Mouse (Mus musculus): ENCODE results near the gene Prr5l.

Gene Prr5l

GRCm38 (mm10) chr2:101818986-101819764 lies 63.7 kb downstream of the Prr5l start:
- DNase-seq = no peak

DNA sequence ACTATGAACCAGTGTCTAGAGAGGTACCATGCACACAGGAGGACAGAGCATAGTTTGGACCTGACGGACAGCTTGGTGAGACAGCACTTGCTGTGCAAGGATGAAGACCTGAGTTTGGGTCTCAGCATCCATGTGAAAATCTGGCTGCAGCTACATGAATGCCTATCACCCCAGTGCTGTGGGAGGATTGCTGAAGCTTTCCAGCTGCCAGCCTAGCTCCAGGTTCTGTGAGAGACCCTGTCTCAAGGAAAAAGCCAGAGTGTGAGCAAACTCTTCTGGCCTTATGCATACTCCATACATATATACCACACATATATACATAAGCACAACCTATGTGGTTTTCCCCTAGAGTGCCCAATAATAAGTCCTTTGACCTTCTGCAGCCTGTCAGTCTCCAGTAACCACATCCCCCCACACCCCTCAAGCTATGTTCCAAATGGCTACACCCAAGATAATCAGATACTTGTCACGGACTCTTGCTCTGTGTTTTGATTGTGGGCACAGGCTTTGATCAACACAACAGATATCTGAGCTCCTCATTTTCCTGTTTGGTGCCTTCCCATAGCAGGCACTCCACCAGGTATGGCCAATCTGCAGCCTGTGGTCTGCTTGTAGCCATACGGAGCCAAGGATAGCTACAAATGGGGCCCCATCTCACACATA lies 66.0 kb downstream of the Prr5l start:
- no peak for DNase-seq

DNA sequence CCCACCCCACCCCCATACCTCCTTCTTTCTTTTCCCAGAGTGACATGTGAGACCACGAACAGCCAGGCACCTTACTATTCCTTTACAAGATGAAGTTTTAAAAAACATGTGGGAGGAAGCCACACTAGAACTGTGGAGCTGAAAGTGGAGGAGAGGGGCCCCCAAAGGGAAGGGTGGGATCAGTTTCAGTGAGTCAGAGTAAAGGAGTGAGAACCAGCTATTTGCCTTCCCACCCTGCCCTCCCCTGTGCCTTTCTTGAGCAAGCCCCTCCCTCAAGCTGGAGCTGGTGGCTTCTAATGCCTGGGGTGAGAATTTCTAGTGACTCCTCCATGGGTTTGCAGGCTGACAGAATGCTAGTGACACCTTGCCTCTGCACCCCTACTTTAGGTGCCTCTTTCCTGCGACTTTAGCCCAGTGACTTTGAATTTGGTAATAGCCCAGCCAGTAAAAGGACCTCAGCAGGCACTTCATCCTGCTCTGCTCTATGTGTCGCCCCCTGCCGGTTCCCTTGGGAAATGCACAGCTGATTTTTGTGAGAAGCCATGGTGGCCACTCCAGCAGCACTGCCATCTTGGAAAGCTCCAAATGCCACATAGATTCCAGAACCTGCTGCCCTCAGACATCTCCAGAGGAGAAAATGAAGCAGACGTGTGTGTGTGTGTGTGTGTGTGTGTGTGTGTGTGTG lies 67.4 kb downstream of the Prr5l start:
- DNase-seq = no peak

GRCm38 (mm10) chr2:101814272-101814625 lies 68.6 kb downstream of the Prr5l start:
- DNase-seq = no peak

GRCm38 (mm10) chr2:101813581-101814271 lies 69.1 kb downstream of the Prr5l start:
- DNase-seq = peak; percentile 29

DNA sequence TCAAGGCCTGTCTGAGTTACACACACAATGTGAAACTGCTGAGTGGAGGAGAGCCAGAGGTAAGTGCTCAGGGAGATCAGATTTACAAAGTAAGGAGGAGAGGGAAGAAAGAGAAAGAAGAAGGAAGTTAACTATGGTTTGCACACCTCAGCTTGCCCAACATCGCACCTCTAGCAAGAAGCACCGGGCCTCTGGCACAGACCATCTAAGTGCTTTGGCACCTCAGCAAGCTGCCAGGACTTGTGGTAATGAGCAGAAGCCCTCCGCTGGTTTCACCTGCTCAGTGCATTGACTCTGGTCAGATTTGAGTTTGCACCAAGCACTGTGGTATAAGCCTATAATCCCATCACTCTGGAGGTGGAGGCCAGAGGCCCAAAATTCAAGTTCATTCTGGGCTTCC lies 70.9 kb downstream of the Prr5l start:
- no peak for DNase-seq

GRCm38 (mm10) chr2:101810774-101811173 lies 72.1 kb downstream of the Prr5l start:
- no peak for DNase-seq

GRCm38 (mm10) chr2:101809640-101810305 lies 73.1 kb downstream of the Prr5l start:
- no peak for DNase-seq

- no peak for DNase-seq
Measured at GRCm38 (mm10) chr2:101807756-101808155, 75.1 kb downstream of the Prr5l start.

GRCm38 (mm10) chr2:101802240-101802639 lies 80.6 kb downstream of the Prr5l start:
- no peak for DNase-seq

GRCm38 (mm10) chr2:101797901-101798250 lies 85.0 kb downstream of the Prr5l start:
- DNase-seq = no peak

- peak; percentile 59 for DNase-seq
Measured at GRCm38 (mm10) chr2:101797166-101797900, 85.5 kb downstream of the Prr5l start.

DNA sequence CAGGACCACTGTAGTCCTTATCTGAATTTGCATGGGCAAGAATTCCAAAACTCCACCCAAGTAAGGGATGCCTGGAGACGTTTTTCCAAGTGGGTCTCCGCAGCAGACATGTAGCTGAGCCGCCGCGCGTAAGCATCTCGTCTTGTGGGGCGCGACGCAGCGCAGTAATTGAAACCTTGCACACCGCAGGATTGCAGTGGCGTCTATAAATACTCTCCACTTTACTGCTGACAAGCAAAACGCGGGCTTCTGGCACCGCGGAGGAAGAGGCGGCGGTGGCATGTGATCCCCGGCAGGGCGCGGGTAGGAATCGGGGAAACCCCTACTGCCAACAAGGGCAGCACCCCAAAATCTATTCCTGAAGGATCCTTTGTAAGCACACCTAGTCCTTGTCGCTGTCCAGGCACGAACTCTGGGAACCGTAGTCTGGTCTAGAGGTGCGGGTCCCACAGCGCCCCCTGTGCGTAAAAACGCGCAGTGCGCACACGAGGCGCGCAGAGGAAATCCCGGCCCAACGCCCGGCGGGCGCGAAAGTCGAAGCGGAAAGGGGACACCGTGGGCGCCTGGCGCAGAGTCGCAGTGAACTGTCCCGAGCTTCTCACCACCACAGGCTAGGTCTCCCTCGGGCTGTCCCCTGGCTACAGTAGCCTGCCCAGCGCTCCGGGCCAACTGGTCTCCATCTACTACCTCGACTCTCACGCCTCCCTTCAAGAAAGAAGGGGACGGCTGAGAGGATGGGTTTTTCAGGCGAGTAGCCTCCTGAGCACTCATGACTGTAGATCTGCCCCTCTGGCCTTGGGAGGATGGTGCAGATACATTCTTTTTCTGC lies 86.3 kb downstream of the Prr5l start:
- peak; percentile 90 for DNase-seq

DNA sequence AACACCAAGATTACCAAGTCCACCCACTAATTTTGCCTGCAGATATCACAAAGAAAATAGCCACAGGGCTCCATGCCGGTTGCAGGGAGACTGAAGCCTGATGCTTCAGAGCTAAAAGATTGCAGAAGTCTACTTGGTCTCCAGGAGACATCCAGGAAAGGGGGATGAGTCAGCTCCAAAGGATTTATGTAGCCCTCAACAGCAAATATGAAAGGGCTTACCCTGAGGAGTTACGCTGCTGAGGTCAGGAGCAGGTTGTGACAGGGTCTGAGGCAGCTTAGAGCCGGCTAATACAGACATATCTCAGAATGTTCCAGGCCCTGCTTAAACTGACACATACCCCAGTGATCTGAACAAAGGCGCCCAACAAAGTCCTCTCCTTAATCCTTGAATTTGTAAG lies 90.7 kb downstream of the Prr5l start:
- DNase-seq = no peak

DNA sequence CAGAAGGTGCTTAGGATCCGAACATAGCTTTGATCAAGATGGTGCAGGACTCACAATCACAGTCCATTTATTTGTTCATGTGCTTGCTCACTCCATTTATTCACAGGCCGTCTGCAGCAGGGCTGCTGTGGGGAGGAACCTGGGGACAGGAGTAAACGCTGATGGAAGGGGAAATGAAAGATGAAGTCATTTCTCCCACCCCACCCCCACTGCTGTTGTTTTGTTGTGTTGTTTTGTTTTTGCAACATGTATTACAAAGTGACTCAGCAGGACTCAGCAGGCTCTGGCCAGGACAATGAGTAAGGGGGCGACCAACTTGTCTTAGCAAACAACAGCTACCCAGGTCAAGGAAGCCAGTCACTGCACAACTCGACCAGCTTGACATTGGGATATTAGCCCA lies 99.6 kb downstream of the Prr5l start:
- DNase-seq = no peak

- no peak for DNase-seq
Measured at GRCm38 (mm10) chr2:101781357-101781777, 101.5 kb downstream of the Prr5l start.

GRCm38 (mm10) chr2:101778080-101778479 lies 104.7 kb downstream of the Prr5l start:
- no peak for DNase-seq

- DNase-seq = no peak
Measured at GRCm38 (mm10) chr2:101763503-101763902, 119.3 kb downstream of the Prr5l start.

DNA sequence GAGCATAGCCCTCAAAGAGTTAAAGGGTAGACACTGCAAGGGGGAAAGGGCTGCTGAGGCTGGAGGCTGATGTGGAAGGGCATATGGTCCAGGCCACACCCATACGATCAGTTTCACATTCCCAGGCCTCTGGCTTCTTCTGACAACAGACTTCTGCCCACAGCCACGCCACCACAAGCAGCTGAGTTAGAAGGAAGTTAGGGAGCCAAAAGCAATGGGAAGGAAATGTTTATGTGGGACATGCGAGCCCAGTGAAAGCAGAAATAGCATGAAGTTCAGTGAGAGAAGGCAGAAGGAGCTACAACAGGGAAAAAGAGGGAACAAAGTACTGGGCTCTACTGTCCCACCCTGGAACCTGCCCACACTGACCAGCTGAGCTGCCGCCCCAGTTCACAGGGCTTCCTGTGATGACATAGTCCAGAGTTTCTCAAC lies 119.9 kb downstream of the Prr5l start:
- DNase-seq = no peak

GRCm38 (mm10) chr2:101762405-101762804 lies 120.4 kb downstream of the Prr5l start:
- DNase-seq = peak; percentile 13

DNA sequence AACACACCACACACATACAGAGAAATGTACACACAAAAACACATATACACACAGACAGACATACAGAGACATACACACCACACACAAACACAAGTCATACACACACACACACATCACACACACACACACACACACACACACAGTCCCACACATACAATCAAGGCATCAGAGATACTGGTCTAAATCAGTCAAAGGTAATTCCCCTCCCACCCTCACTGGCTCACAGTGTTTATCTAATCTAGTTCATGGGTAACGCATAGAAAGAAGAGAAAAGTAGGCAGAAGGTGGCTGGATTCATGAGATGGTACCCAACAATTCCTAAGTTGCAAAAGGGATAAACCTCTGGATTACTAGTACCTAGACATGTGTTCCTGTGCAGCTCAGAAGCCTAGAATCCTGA lies 120.9 kb downstream of the Prr5l start:
- DNase-seq = no peak

All from kidney, adult 18-20 months (tissue).